Mouse (Mus musculus): Measurements from ENCODE around the gene Oosp2.

Gene Oosp2

DNA sequence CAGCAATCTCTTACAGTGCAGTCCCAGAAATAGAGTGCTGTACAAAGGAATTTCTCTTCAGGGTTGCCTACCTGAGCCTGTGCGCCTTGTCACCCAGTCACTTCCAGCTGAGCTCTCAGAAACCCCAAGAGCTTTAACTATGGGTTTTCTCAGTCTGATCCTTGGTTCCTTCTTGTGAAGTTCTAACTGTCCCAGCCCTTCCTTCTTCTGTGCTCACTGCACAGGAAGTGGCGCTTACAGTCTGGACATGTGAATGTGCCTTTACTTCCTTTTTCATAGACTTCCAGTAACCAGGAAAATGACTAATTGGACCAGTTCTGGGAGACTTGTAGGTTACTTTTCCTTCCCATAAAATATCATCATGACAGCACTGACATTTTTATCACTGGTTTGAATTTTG lies 55.8 kb downstream of the Oosp2 start, which contains the start of gene Ms4a6d:
Ms4a6d (minus strand) TSS at position 247 of the 400 bp plus-strand sequence.
- DNase-seq (ENCODE audit: low spot score): no peak

DNA sequence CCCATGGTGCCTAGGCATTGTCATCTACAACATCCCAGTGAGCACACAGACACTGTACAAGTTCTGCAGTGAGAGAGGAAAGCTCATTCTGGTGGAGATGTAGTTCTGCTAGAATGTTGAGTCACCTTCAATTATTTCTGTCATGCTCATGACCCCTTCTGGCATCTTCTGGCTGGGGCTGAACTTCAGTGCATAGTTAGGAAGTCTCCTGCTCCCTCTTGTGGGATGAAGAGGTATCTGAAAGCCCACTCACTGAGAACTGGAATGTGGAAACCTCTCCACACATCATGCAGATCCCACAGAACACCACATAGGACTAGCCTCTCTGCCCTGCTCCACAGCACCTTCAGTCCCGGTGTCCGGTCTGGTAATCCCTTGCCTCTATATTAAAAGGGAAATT lies 58.3 kb downstream of the Oosp2 start:
- peak; percentile 4 for DNase-seq (ENCODE audit: low spot score)

DNA sequence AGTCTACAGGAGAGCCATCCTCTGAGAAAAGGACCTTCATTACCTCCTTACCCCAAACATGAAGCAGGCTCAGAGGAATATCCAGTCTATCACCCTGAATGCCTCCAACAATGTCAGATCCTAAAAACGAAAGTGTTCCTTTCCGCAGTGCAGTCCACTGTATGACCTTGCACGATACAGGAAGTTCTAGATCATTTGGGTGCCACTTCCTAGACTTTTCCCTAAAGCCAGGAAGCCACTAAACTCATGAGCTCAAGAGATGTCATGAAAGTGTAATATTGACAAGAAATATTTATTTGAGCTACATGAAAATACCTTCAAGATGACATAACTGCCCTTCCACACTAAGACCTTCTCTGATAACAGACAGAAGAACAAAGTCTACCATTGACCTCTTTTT lies 59.0 kb downstream of the Oosp2 start:
- DNase-seq (ENCODE audit: low spot score): no peak

Measured in spleen, adult 12 weeks (tissue).